Mouse (Mus musculus) olfactory bulb, adult 2 months (tissue): ENCODE data around the gene Psmd13.

Experiments used
- CTCF ChIP-seq: fragments of 200-500 bp; IDR thresholded peaks from 2 replicates; pipeline ENCODE4 v1.5.1; 2012; ENCODE audit warnings: low read depth, mild to moderate bottlenecking, low read length, moderate library complexity; ENCODE audit not compliant: insufficient read depth
- POLR2A ChIP-seq: fragments of 200-500 bp; IDR thresholded peaks from 2 replicates; pipeline ENCODE4 v1.6.1; 2012; ENCODE audit warnings: mild to moderate bottlenecking, low read depth, low read length, moderate library complexity; ENCODE audit not compliant: insufficient read depth

GRCm38 (mm10) chr7:140912846-140913482 is 31.2 kb downstream of the Psmd13 start:
- TF ChIP-seq POLR2A: no peak
- no peak for TF ChIP-seq CTCF
